Mouse (Mus musculus): ENCODE measurements around the gene Macrod2.

GRCm38 (mm10) chr2:140364804-140365203, 30.3 kb upstream of the Macrod2 start:
- TF ChIP-seq POLR2A (IDR thresholded peaks at IDR 0.05; ENCODE audit: low read depth, low read length): no peak
- TF ChIP-seq CTCF (IDR thresholded peaks at IDR 0.05; ENCODE audit: extremely low read depth, insufficient read length, insufficient replicate concordance, low read depth, low read length): no peak
